Mouse (Mus musculus) left cerebral cortex, postnatal 36 days (tissue): Measurements from ENCODE around the gene Slc23a4. TPM values are rescaled to one million over a fixed set of nuclear protein-coding genes. Genes with fewer than 3 reads are reported as not detected.

Source experiments
- DNase-seq, 2 experiments: peaks; one replicate each; pipeline ENCODE4 v3.0.0; 2021 to 2022; ENCODE audit warnings: low spot score in 2 of 2, mixed read lengths in 1 of 2
- intact Hi-C: fragments of 180-260 bp; cut with DNase I; formaldehyde crosslinking; loops from one replicate; pipeline ENCODE4 v1.15.1; 2025
- total RNA-seq, 2 experiments: library from RNA; stranded (reverse); gene quantifications; 2 replicates each; pipeline ENCODE4 v1.2.3; 2021

The Slc23a4 gene
- 1 to 10 TPM; 1.1 to 1.3 TPM for total RNA-seq

- intact Hi-C loops = no loop called here
- DNase-seq = no peak
Observed at GRCm38 (mm10) chr6:34988081-34988761, at the start of gene Slc23a4. Slc23a4 (minus strand) TSS chr6:34988404.

DNA sequence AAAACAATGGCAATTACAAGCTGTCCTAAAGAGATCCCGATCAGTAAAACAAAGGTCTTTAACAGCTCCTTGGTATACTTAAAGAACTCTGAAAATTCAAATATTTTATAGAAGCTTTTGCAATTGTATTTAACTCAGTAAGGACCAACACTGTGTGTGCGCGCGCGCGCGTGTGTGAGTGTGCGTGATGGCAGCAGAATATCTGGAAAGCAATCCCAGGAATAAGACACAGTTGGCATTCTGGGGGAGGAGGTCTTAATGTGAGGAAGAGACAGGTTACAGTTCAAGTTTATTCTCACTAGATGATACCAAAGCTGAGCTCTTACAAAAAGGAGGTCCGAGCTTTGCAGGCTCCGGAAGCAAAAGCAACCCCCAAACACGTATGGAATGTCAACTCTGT, 45.1 kb upstream of the Slc23a4 start:
- intact Hi-C loops = no loop called here
- DNase-seq = no peak

DNA sequence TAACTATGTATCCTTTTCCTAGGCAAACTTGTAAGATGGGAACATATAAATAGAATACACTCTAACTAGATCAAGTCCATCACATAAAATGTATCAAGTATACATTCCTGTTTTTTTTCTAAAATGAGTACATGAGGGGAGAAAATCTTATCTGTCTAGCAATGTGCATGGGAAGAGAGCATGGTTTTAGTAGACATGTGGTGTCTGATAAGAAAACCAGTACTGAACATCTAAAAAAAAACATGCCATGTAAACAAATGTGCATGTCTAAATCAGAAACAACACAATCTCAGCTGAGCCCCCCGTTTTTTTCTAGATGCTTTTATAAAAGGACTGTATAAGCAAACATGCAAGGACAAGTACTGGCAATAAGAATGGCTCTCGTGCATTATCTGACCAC, 44.5 kb upstream of the Slc23a4 start:
- DNase-seq = no peak
- intact Hi-C loops = no loop called here

DNA sequence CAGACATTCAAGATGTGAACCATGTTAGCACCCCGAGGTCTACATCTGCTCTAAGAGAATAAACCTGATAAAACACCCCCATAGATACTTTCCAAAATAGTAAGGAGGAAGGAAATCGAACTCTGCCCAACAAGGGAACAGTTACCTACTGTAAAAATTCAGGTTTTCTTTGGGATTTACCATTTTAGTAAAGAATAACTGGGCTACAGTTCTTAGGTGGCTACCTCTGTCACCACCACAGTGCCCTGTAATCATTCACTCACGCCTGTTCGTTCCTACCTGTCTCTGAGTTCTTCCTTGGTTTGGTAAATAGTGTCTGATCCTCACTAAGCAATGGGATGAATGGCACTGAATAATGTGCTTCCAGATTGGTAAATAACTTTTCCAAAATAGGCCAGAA, 42.6 kb upstream of the Slc23a4 start:
- no peak for DNase-seq
- intact Hi-C loops = no loop called here

DNA sequence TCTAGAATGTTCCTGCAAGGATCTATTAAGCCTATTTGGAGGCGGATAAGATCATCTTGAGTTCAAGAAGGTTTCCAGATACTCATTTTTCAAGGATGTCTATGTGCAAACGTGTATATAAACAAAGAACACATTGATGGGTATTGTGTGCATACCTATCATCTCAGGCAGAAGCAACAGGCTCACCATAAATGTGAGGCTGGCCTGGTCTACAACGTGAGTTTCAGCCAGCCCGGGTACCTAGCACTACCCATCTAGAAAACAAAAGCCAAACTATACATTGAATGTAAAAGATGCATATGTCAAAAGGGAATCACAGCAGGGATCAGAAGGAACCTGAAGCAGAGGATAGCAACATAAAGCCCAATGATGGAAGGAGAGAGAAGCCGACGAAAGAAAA, 42.0 kb upstream of the Slc23a4 start:
- no peak for DNase-seq
- intact Hi-C loops = no loop called here

- no peak for DNase-seq
- intact Hi-C loops = no loop called here
Observed at GRCm38 (mm10) chr6:35028023-35028422, 39.8 kb upstream of the Slc23a4 start.

DNA sequence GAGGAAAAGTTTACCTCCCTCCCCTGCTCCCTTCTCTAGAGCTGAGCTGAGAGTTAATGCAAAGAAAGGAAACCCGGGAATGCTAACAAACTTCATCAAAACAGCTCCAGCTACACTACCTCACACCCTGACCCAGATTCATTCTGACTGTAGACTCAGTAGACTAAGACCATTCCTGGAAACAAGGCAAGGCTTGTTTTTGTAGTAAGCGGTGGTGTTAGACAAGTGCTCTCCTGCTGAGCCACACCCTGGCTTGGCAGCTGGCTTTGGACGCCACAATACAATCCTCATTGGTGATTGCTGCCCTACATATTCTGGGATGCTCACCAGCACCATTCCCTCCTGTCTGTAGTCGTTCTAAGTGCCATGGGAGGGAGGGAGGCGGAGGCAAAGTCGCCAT, 39.1 kb upstream of the Slc23a4 start:
- no peak for DNase-seq
- intact Hi-C loops = no loop called here

GRCm38 (mm10) chr6:35016624-35017023, 28.4 kb upstream of the Slc23a4 start:
- DNase-seq = no peak

DNA sequence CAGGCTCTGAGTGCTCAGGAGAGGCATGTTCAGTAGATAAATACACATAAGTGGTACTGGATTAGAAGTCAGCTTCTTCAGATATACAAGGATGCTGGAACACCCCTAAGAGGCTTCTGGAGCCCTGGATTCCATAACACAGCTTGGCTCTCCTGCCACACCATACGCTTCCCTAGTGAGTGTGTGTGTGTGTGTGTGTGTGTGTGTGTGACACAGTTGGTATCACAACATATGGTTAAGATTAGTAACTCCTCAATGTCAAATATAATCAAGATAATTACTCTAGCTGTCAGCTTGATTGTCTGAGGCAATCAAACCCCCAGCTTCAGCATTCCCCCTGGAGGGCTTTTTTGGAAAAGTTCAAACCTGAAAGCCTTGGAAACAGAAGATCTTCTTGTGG, 23.7 kb upstream of the Slc23a4 start:
- intact Hi-C loops = no loop called here
- DNase-seq = no peak

More at GRCm38 (mm10) chr6:35016624-35017023, 28.4 kb upstream of the Slc23a4 start:
- intact Hi-C loops = no loop called here

DNA sequence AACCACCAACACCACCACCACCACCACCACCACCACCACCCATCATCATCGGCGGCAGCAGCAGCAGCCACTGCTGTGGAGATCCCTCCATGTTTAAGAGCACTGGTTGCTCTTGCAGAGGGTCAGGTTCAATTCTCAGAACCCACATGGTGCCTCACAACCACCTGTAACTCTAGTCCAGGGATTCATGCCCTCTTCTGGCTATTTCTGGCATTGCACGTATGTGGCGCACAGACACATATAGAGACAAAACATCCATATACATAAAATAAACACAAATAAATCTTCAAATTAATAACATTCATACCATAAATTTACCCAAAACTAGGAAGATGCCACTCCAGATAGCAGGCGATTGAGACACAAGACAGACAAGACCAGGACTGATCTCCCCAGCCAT, 22.5 kb upstream of the Slc23a4 start:
- DNase-seq = no peak
- intact Hi-C loops = no loop called here

DNA sequence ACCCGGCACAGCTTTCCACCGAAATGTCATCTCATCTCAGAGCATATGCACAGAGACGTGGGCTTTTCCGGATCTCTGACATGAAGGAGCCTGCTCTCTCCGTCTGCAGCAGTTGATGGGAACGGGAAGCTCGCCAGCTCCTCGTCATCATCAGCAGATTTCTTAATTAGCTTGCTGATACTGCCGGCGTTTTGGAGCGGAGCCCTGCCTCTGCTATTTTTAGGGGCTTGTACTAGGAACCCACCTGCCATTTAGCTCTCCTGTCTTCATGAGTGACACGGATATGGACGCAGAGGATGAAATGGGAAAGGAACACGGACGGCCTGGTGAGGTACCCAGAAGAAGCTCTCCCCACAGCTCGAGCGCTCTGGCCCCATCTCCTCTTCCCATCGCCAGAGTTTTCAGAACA, 14.1 kb upstream of the Slc23a4 start:
- intact Hi-C loops = no loop called here
- DNase-seq = peak; percentile 55 to 58

- intact Hi-C loops = loop anchor here (2.0 to 10.0 kb wide), 4 partner anchors 64 to 484 kb away; partner anchors contain the start of genes Cnot4 and Nup205
- peak; percentile 26 to 42 for DNase-seq
Observed at GRCm38 (mm10) chr6:34999101-34999500, 10.9 kb upstream of the Slc23a4 start.

DNA sequence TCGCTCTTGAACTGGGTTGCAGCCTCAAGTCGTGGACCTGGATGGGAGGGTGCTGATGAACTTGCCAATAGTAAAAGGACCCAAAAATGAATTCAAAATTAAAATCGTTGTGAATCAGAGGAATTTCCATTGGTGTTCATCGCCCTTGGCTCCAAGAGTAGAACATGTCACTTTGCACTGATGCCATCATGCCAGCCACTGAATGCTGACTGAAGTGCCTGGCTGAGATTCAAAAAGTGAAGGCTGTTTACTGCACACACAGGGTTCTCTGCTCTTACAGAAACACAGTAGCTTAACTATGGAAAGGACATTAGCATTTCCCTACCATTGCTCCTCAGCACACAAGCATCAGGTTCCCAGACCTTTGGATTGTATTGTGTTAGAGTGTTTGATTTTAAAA, 8.3 kb upstream of the Slc23a4 start:
- DNase-seq = no peak
- intact Hi-C loops = loop anchor here (5.0 to 10.0 kb wide), 2 partner anchors 181 to 482 kb away; partner anchors contain the start of gene Nup205

DNA sequence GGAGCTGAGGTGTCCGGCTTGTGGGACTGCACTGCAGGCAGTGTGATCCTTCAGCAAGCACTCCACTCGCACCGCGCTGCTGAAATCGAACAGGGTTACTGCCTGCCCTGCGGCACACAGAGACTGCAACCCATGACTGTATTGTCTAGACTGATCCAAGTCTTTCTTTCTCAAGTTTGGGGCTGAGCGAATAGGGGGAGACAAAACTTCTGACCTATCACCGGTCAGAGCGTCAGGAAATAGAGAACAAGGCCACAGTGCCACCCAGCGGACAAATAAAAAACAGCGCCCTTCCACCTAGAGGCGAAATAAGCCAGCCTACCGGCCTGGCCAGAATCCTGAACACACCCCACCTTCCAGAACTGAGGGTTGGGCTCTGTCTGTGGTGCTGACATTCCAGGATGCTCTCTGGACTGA, 7.1 kb upstream of the Slc23a4 start:
- DNase-seq = peak; percentile 54 to 66
- intact Hi-C loops = loop anchor here (5.0 to 10.0 kb wide), 2 partner anchors 182 to 480 kb away; partner anchors contain the start of gene Nup205

DNA sequence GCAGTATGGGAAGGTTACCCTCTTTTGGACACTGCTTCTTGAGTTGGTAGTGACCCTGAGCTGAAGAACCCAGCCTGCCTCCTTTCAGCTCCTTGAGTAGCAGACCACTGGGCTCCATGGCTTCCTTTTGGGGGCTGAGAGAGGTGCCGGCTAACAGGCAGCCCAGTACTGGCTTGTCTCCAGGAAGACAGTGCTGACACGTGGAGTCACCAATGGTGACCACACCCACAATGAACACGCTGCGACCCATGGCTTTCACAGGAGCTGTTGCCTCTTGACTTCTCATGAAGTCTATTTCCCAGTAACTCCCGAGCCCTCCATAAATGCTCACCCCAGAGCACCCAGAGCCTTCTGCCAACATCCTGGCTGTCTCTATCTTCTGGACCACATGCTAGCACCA, 6.5 kb upstream of the Slc23a4 start:
- no peak for DNase-seq
- intact Hi-C loops = loop anchor here (5.0 to 10.0 kb wide), 2 partner anchors 183 to 480 kb away; partner anchors contain the start of gene Nup205

DNA sequence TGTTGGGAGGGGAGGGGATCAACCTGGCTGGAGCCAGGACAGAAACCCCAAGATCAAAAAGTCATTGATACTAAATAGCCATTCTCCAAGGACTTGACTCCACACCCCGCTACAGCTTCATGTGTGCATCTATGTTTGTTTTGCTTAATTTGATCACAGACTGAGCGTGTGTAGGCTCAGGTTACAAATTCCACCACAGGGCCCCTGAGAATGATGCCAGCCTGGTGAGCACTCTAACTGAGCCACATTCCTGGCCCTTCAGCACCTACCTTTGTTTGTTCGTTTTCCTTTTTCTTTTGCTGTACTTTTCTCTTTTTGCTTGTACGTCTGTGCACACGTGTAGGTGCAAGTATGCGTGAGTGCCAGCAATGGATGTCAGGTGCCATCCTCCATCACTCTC, 1.1 kb upstream of the Slc23a4 start:
- no peak for DNase-seq
- intact Hi-C loops = no loop called here

DNA sequence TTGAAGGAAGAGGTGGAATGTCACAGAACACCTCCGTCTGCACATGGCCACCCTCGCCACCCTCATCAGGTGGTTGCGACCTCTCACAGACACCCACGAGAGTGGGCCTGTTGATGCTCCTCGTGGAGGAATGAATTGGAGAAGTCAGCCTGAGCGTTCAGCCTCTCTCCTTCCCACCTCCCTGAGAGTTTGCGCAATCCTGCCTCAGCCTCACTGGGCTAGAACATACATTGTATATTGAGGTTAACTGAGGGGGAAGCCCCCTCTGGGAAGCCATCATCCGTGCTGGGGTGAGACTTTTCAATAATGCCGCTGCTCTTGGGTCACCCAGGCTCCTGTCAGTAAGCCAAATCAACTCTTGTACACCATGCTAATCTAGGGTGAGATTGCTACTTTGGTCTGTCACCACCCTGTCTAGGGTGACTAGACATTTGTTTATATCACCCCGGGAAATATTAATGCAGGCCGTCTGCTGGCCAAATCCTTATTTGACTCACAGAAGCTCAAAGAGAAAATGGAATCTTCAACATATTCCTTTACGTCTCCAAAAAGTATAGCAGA, 1.0 kb downstream of the Slc23a4 start:
- intact Hi-C loops = no loop called here
- no peak for DNase-seq

DNA sequence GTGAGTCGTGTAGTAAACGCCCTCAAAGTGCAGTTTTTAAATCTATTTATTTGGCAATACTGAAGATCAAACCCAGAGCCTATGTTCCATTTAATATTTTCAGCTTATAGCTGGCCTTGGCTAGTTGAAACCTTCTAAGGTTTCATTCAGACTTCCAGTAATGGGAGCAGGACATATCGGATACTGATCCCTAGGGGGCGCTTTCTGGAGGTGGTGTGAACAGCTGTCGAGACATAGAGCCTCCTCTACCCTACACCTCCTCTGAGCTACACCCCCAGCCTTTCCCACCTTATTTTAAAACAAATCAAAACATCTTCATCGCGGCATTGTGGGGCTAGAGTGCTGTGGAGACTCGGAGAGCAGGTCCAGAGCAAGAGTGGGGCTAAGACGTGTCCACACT, 7.5 kb downstream of the Slc23a4 start:
- no peak for DNase-seq
- intact Hi-C loops = no loop called here

GRCm38 (mm10) chr6:34979291-34979690, 8.9 kb downstream of the Slc23a4 start:
- intact Hi-C loops = no loop called here
- no peak for DNase-seq

- DNase-seq = no peak
- intact Hi-C loops = no loop called here
Observed at GRCm38 (mm10) chr6:34971181-34971580, 17.0 kb downstream of the Slc23a4 start.

DNA sequence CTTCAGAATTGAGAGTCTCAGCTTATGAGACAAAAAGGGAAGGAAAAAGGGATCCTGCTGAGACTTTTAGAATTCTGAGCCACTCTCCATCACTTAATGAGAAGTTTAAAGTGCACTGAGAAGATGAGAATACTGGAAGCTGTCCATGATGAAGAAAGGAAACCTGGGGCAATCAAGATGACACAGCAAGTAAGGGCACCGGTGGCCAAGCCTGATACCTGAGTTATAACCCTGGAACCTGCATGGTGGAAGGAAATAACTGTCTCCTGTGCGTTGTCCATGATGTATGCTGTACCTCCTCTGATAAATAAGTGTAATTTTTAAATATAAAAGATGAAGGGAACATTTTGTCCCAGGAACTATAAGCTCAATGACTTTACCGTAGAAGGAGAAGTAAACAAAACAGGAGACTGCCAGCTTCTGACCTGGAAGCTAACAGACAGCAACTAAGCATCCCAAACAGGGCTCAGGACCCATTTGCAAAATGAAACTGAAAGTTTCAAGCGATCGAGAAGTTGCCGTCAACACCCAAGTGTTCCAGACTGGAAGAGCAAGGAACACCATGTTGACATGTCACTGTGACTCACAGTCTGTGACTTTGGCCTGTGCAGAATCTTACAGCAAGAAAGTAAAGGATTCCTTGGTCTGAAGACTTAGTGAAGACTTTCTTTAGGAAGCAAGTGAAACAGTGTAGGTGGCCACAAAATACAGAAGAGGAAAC, 22.2 kb downstream of the Slc23a4 start:
- intact Hi-C loops = no loop called here
- no peak for DNase-seq
